Mouse (Mus musculus): ENCODE results near the gene Alox5ap.

Alox5ap gene

GRCm38 (mm10) chr5:149264405-149264804 is at the start of gene Alox5ap:
TSS of gene Alox5ap (plus strand) at chr5:149264767.
- no peak for DNase-seq

DNA sequence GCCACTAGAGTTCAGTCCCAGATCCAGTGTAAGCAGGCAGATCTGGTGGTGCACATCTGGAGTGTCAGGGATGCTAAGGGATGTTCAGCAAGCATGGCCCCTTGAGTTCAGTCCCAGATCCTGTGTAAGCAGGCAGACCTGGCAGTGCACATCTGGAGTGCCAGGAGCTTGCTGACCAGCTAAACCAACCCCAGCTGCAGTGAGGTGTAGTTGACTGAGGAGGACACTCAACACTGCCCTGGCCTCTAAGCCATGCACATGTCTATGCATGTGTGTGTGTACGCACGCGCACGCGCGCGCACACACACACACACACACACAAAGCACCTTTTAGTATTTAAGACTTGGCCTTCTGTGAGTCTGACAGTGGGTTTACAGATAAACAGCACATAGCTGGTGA is 49.0 kb upstream of the Alox5ap start:
- no peak for DNase-seq

DNA sequence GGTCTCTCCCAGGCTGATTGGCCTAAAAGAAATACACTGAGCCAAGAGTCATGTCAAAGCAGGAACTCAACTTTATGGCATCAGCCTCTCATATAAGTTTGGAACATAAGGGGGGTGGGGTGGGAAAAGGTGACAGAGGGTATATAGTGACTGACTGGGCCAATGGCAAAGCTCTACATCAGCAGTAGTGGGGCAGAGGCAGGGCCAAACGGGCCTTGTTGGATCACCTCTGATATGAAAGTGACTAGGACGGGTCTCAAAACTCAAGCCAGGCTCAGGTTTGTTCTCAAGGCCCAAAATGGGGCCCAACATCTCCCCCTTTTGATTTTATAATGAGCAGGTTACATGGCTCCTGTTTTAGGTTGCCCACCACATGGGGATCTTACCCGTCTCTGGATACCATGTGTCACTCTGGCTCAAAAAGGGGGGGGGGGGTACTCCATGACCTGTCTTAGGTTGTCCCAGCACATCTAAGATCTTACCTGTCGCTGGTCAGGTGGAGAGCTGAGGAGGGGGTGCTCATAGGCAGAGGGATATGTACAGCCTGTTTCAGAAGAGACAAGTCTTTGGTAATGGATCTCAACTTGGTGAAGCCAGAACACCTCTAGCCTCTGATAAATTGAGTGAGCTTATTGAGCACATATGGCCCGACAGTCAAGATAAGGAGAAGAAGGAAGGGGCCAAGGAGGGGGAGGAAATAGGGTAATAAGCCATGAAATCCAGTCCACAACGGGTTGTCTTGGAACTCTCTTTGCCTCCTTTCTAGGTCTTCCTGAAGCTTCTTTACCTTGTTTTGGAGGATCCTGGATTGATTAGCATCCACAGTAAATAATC is 46.8 kb upstream of the Alox5ap start:
- DNase-seq, result no peak

- no peak for DNase-seq
These were observed 45.1 kb upstream of the Alox5ap start for GRCm38 (mm10) chr5:149219493-149219892.

- no peak for DNase-seq
These were observed 43.2 kb upstream of the Alox5ap start for GRCm38 (mm10) chr5:149221355-149221754.

- DNase-seq, result no peak
These were observed 39.9 kb upstream of the Alox5ap start for GRCm38 (mm10) chr5:149224666-149225065.

DNA sequence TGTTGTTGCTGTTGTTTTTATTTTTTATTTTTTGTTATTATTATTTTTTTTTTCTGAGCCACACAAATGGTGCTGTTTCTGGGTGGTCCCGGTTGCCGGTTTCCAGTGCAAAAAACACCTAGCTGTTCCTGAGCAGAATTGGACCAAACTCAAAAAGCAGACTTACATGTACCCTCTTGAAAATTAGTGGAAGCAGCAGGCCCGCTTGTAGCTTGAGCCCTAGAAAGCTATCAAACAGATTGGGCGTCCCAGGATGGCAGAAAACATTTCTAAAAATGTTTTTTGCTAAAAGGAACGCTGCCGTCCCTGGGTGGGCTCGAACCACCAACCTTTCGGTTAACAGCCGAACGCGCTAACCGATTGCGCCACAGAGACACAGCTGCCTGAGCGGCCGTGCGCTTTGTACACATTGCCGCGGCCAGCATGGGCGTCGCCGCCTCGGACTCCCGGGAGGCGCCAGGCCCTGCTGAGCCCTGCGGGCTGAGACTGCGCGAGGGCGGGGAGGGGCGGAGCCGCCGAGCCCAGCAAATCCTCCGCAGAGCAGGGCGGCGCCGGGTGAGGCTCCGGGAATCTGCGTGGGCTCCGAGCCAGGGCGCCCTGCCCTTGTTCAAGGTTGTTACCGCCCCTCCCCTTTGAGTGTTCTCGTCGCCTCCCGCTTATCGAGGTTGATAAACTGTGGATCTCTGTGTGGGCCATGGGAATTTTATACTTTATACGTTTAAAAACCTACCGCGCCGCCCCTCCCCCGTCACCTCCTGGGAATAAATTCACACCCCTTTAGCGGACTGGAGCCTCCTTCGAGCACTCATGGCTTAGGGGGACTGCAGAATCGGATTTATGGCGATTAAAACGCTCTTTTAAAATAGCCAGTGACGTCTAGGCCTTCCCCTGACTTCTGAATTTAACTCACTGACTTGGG is 35.6 kb upstream of the Alox5ap start:
- peak; percentile 98 to 99 for DNase-seq

- no peak for DNase-seq
These were observed 34.8 kb upstream of the Alox5ap start for GRCm38 (mm10) chr5:149229619-149230339.

GRCm38 (mm10) chr5:149235002-149235401 is 29.6 kb upstream of the Alox5ap start:
- no peak for DNase-seq

DNA sequence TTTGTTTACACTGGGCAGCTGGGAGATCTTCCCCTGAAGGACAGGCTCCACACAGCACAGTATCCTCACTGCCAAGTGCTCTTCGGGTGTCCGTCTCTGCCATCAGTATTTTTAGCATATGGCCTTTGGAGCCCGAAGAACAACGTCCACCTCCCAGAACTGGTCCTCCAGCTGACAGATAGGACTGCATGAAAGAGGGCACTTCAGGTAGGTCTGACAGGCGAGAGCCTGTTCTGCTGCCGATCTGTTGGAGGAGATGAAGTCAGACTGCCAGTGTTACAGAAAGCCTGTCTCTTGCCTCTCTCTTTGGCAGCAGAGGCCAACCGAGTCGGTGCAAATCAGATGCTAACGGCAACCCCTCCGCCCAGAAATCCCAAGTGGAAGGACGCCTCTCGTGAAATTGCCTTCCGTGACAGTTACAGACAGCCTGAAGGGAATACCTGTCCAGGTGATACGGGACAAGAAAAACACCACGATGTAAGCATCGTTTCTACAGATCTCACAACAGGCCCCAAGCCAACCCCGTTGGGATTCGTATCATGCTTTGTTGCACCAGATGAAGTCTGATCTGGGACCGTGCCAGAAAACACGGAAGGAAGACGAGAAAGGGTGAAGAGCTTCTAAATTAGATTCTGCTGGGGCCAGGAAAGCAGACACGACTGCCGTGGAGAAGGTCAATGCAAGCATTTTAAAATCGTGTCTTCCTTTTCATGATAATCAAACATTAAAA is 27.2 kb upstream of the Alox5ap start:
- no peak for DNase-seq

GRCm38 (mm10) chr5:149242467-149242866 is 22.1 kb upstream of the Alox5ap start:
- DNase-seq, result no peak

- DNase-seq, result no peak
These were observed 21.5 kb upstream of the Alox5ap start for GRCm38 (mm10) chr5:149243053-149243452.

DNA sequence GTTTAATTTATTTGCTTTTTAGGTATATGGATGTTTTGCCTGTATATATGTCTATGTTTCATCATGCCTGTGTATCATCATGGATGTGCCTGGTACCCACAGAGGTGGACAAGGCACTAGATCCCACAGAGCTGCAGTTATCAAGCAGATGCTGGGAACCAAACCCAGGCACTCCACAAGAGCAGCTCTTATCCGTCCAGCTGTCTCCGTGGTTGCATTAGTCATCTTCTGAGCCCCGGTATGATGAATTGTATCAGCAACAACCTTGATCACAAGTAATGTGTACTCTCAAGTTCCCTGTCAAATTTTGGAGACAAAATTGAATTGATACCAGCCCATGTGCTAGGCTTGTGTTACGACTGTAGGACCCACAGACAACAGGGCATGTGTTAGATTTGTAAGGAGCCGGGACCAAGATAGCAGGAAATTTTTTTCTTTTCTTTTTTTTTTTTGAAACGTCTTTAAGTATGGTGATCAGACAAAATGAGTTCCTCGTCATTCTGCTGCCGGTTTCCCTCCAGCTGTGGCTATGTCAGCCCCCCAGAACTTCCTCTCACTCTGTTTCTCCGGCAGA is 19.1 kb upstream of the Alox5ap start:
- no peak for DNase-seq

GRCm38 (mm10) chr5:149245965-149246470 is 18.5 kb upstream of the Alox5ap start:
- peak in 1 of 2 experiments; percentile 11 for DNase-seq

GRCm38 (mm10) chr5:149247047-149247904 is 17.3 kb upstream of the Alox5ap start:
- no peak for DNase-seq

GRCm38 (mm10) chr5:149252303-149252702 is 12.3 kb upstream of the Alox5ap start:
- DNase-seq, result no peak

- no peak for DNase-seq
These were observed 11.1 kb upstream of the Alox5ap start for GRCm38 (mm10) chr5:149253491-149253890.

- DNase-seq, result no peak
These were observed 9.0 kb upstream of the Alox5ap start for GRCm38 (mm10) chr5:149255522-149255921.

DNA sequence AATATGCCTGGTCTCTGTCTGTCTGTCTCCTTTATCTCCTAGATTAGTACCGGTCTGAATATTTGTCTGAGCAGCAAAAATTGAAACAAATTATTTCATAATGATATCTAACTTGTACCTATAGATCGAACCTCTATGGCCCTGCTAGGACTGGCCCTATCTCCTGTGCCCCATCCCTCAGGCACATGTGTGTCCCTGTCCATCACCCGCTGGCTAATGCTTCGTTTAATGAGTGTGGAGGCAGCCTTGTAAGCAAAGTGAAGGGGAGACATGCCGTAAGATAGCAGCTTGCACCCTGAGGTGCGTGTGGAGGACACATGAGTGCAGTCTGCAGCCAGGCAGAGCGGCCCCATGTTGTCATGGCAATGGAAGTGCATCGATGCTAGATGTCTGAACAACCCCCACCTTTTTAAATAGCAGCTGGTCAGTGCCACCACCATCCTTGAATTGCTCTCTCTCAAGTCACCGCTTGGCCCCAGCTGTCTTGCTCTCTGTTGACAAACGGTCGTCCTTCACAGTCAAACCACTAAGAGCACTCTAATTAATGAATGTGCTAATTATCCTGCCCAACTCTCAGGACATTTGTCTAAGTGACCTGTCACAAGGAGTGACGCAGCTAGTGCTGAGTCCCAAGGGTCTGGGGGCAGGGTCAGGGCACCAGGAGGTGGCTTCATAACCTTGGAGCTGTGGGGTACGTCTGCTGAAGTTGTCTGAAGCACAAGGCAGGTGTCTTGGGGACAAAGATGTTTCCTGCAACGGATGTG is 6.9 kb upstream of the Alox5ap start:
- DNase-seq, result no peak

DNA sequence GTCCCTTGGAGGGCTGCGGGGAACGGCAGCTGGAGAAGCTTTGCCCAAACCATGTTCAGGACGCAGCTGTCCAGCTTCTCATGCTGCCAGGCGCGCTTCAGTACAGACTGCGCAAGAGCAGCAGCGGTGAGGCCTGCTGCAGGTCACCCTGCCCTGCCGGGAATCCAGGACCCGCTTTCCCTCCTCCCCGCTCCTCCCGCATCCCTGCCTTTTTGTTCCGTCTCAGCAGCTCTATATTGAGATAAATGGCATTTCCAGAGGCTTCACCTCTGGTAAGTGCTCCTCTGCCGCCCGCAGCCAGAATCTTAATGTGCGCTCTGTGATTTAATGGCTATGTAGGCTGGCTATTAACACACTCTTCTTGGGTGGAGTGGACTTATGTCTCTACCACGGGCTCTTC is 5.5 kb upstream of the Alox5ap start:
- DNase-seq, result no peak

Measured in kidney, adult 8-10 months (tissue).